Mouse (Mus musculus) CH12.LX (cell line): Measurements from ENCODE around the gene Arid4a. TPM values are rescaled to one million over a fixed set of nuclear protein-coding genes. Genes with fewer than 3 reads are reported as not detected.

Experiments used
- DNase-seq: peaks from one replicate; pipeline ENCODE4 v3.0.0-alpha.2; 2013; ENCODE audit errors: extremely low read depth
- H3K27ac ChIP-seq: 2 replicates; pipeline ENCODE4 v1.5.1; 2012; ENCODE audit warnings: low read depth, mild to moderate bottlenecking, control low read depth, moderate library complexity; ENCODE audit not compliant: insufficient read depth
- H3K27me3 ChIP-seq: replicated peaks from 2 replicates; pipeline ENCODE3; 2012; ENCODE audit warnings: inconsistent platforms
- H3K36me3 ChIP-seq, 2 experiments: replicated peaks in 1 of 2; 2 replicates each; pipeline versions ENCODE3 to v1.6.1; 2012; ENCODE audit warnings: inconsistent platforms in 1 of 2, low read length in 1 of 2, mild to moderate bottlenecking in 1 of 2, mixed read lengths in 1 of 2, moderate library complexity in 1 of 2; ENCODE audit not compliant: control insufficient read depth in 1 of 2, insufficient read depth in 1 of 2
- H3K4me1 ChIP-seq, 2 experiments: 2 replicates each; pipeline ENCODE4 v1.6.1; 2012; ENCODE audit warnings: inconsistent platforms in 1 of 2, moderate library complexity in 1 of 2; ENCODE audit not compliant: insufficient read depth in 2 of 2, control insufficient read depth in 1 of 2
- H3K4me2 ChIP-seq: 2 replicates; pipeline ENCODE4 v1.6.1; 2012; ENCODE audit warnings: low read depth, mild to moderate bottlenecking, control low read depth; ENCODE audit not compliant: poor library complexity, insufficient read depth, severe bottlenecking
- H3K4me3 ChIP-seq, 3 experiments: fragments of 150-350 bp in 1 of 3; sonication (generic) in 1 of 3; replicated peaks in 1 of 3; 2 replicates each; pipeline versions ENCODE3 to v1.5.1; 2011 to 2012; ENCODE audit warnings: low read depth in 2 of 3, low read length in 2 of 3, mild to moderate bottlenecking in 2 of 3, moderate library complexity in 2 of 3, control low read depth in 1 of 3, improper control_type of control experiment in 1 of 3, inconsistent platforms in 1 of 3, mixed read lengths in 1 of 3; ENCODE audit not compliant: poor library complexity in 1 of 3
- H3K79me2 ChIP-seq: replicated peaks from 2 replicates; pipeline ENCODE4 v1.6.1; 2012; ENCODE audit warnings: mild to moderate bottlenecking, moderate library complexity; ENCODE audit not compliant: control insufficient read depth, poor library complexity, insufficient read depth, severe bottlenecking; ENCODE audit errors: extremely low read depth
- H3K9ac ChIP-seq: 2 replicates; pipeline ENCODE4 v1.6.1; 2012; ENCODE audit warnings: low read depth, mild to moderate bottlenecking, control low read depth, moderate library complexity; ENCODE audit not compliant: insufficient read depth
- H3K9me3 ChIP-seq: replicated peaks from 2 replicates; pipeline ENCODE3; 2012; ENCODE audit warnings: low read length, inconsistent platforms, mixed read lengths
- BHLHE40 ChIP-seq: IDR thresholded peaks from 2 replicates; pipeline ENCODE4 v1.6.1; 2011; ENCODE audit warnings: mild to moderate bottlenecking, low read depth, low read length, improper control_type of control experiment
- CHD2 ChIP-seq: IDR thresholded peaks from 2 replicates; pipeline ENCODE4 v1.6.1; 2011; ENCODE audit warnings: low read length, improper control_type of control experiment
- E2F4 ChIP-seq: IDR thresholded peaks from 2 replicates; pipeline ENCODE4 v1.6.1; 2011; ENCODE audit warnings: low read depth, low read length, improper control_type of control experiment; ENCODE audit not compliant: insufficient replicate concordance
- ELF1 ChIP-seq: IDR thresholded peaks from 2 replicates; pipeline ENCODE4 v1.6.1; 2014; ENCODE audit warnings: low read depth, mild to moderate bottlenecking, inconsistent platforms, low read length, improper control_type of control experiment
- EP300 ChIP-seq: IDR thresholded peaks from 2 replicates; pipeline ENCODE4 v1.6.1; 2011; ENCODE audit warnings: low read length, improper control_type of control experiment
- JUN ChIP-seq: IDR thresholded peaks from 2 replicates; pipeline ENCODE4 v1.6.1; 2011; ENCODE audit warnings: low read depth, mild to moderate bottlenecking, low read length, improper control_type of control experiment, moderate library complexity; ENCODE audit not compliant: insufficient read depth
- JUND ChIP-seq: conservative IDR thresholded peaks from 2 replicates; pipeline ENCODE4 v1.6.1; 2011; ENCODE audit warnings: low read depth, low read length, improper control_type of control experiment
- MEF2A ChIP-seq: IDR thresholded peaks from 2 replicates; pipeline ENCODE4 v1.6.1; 2014; ENCODE audit warnings: low read depth, mild to moderate bottlenecking, inconsistent platforms, low read length, improper control_type of control experiment, borderline replicate concordance
- MYC ChIP-seq: IDR thresholded peaks from 2 replicates; pipeline ENCODE4 v1.6.1; 2011; ENCODE audit warnings: low read depth, mild to moderate bottlenecking, improper control_type of control experiment, low read length
- NRF1 ChIP-seq: IDR thresholded peaks from 2 replicates; pipeline ENCODE4 v1.6.1; 2014; ENCODE audit warnings: low read depth, mild to moderate bottlenecking, inconsistent platforms, low read length, improper control_type of control experiment, moderate library complexity
- POLR2A ChIP-seq: IDR thresholded peaks from 2 replicates; pipeline ENCODE4 v1.6.1; 2011; ENCODE audit warnings: low read depth, mild to moderate bottlenecking, improper control_type of control experiment, low read length
- POLR2AphosphoS2 ChIP-seq: IDR thresholded peaks from 2 replicates; pipeline ENCODE4 v1.6.1; 2011; ENCODE audit warnings: low read depth, low read length, improper control_type of control experiment
- RAD21 ChIP-seq: IDR thresholded peaks from 2 replicates; pipeline ENCODE4 v1.6.1; 2011; ENCODE audit warnings: low read depth, mild to moderate bottlenecking, low read length, improper control_type of control experiment, moderate library complexity
- UBTF ChIP-seq: IDR thresholded peaks from 2 replicates; pipeline ENCODE4 v1.6.1; 2012; ENCODE audit warnings: low read depth, mild to moderate bottlenecking, inconsistent platforms, low read length, improper control_type of control experiment, moderate library complexity
- USF1 ChIP-seq: IDR thresholded peaks from 2 replicates; pipeline ENCODE4 v1.6.1; 2014; ENCODE audit warnings: low read depth, mild to moderate bottlenecking, inconsistent platforms, low read length, improper control_type of control experiment
- ZC3H11A ChIP-seq: IDR thresholded peaks from 2 replicates; pipeline ENCODE4 v1.6.1; 2012; ENCODE audit warnings: low read depth, mild to moderate bottlenecking, inconsistent platforms, low read length, improper control_type of control experiment
- ZKSCAN1 ChIP-seq: IDR thresholded peaks from 2 replicates; pipeline ENCODE4 v1.6.1; 2012; ENCODE audit warnings: low read depth, inconsistent platforms, low read length, improper control_type of control experiment, borderline replicate concordance
- ZNF384 ChIP-seq: IDR thresholded peaks from 2 replicates; pipeline ENCODE4 v1.6.1; 2012; ENCODE audit warnings: low read depth, low read length, improper control_type of control experiment, inconsistent platforms
- dilution Hi-C: fragments of 300-500 bp; cut with MboI; formaldehyde crosslinking; loops from 2 replicates; pipeline ENCODE4 v1.14.3; 2020; ENCODE audit warnings: low sequenced_read_pairs; ENCODE audit not compliant: extremely low pct_unique_long_range_greater_than_20kb, extremely low pct_ligation_motif_present
- in situ Hi-C: fragments of 300-500 bp; cut with MboI; formaldehyde crosslinking; loops from 3 replicates; pipeline ENCODE4 v1.14.3; 2019; ENCODE audit warnings: low sequenced_read_pairs, low pct_ligation_motif_present, low pct_unique_long_range_greater_than_20kb, mixed read lengths
- polyA plus RNA-seq: library from polyadenylated mRNA; unstranded; fragments of >175 nt; gene quantifications from 2 replicates; pipeline ENCODE4 v1.2.1, GENCODE M21; 2012; ENCODE audit warnings: low read depth; ENCODE audit not compliant: insufficient read length
- total RNA-seq, 2 experiments: library from RNA; depleted of rRNA; stranded (reverse); fragments of 300-350 nt in 1 of 2; fragments of >200 nt in 1 of 2; gene quantifications; 2 replicates each; pipeline ENCODE4 v1.2.3; 2012 to 2014

Gene Arid4a
- total and polyA plus RNA-seq, 3 experiments, result 8.0 to 20.8 (median 9.7) TPM

GRCm38 (mm10) chr12:71043571-71043970, 27.8 kb downstream of the Arid4a start:
- no peak for DNase-seq
- Histone ChIP-seq H3K79me2 (no peaks in the 10 kb centered on the region), H3K9ac (no peak overlapping the region), H3K9me3 (no peaks in the 10 kb centered on the region), H3K4me3 (no peak overlapping the region), H3K36me3 (peaks cover 27 to 67% of the 10 kb centered on the region in 2 experiments), H3K27ac (no peak overlapping the region), H3K27me3 (no peaks in the 10 kb centered on the region), H3K4me1 (peaks cover 4 to 27% of the 10 kb centered on the region in 2 experiments), H3K4me2 (no peak overlapping the region)
- dilution Hi-C loops, result no loop called here
- in situ Hi-C loops, result loop anchor here (10.0 kb wide), 1 partner anchor 69 kb away; the partner anchor contains the start of gene Psma3
- no peak for TF ChIP-seq MYC
- peak; percentile 42; the same call in 1 of the 2 replicates for TF ChIP-seq BHLHE40

- no peaks in the 10 kb centered on the region for H3K9me3 ChIP-seq
- peaks cover 22 to 58% of the 10 kb centered on the region in 2 experiments for H3K36me3 ChIP-seq
- no peak overlapping the region for H3K4me3 ChIP-seq
- dilution Hi-C loops, result no loop called here
- no peak overlapping the region for H3K27ac ChIP-seq
- H3K4me2 ChIP-seq, result no peak overlapping the region
- peaks cover 4 to 26% of the 10 kb centered on the region in 2 experiments for H3K4me1 ChIP-seq
- DNase-seq, result no peak
- H3K27me3 ChIP-seq, result no peaks in the 10 kb centered on the region
- H3K79me2 ChIP-seq, result no peaks in the 10 kb centered on the region
- in situ Hi-C loops, result loop anchor here (10.0 kb wide), 1 partner anchor 70 kb away; the partner anchor contains the start of gene Psma3
- no peak for TF ChIP-seq UBTF
- no peak for TF ChIP-seq NRF1
- TF ChIP-seq, all 38 proteins: peak for 0
- no peak overlapping the region for H3K9ac ChIP-seq
Observed at GRCm38 (mm10) chr12:71044488-71044887, 28.7 kb downstream of the Arid4a start.

GRCm38 (mm10) chr12:71046501-71046900, 30.7 kb downstream of the Arid4a start:
- Histone ChIP-seq H3K27ac (no peak overlapping the region), H3K27me3 (no peaks in the 10 kb centered on the region), H3K9me3 (no peaks in the 10 kb centered on the region), H3K9ac (no peak overlapping the region), H3K4me2 (no peak overlapping the region), H3K36me3 (peaks cover 13 to 45% of the 10 kb centered on the region in 2 experiments), H3K4me3 (no peak overlapping the region), H3K79me2 (peaks cover 6% of the 10 kb centered on the region), H3K4me1 (peaks cover 0 to 21% of the 10 kb centered on the region in 2 experiments; a peak in 2 of 4 replicates)
- in situ Hi-C loops (loop anchor here (10.0 kb wide), 1 partner anchor 72 kb away; the partner anchor contains the start of gene Psma3), dilution Hi-C loops (no loop called here)
- TF ChIP-seq ELF1 (no peak), MEF2A (no peak), USF1 (no peak), ZKSCAN1 (no peak), UBTF (no peak), ZC3H11A (no peak), POLR2A (no peak), JUND (no peak), POLR2AphosphoS2 (no peak), JUN (no peak), CHD2 (no peak), RAD21 (no peak), E2F4 (no peak), BHLHE40 (no peak), EP300 (no peak), ZNF384 (no peak)
- no peak for DNase-seq
